Mouse (Mus musculus) neural tube, embryonic 13.5 days (tissue): ENCODE results near the gene Scarb1. TPM values are rescaled to one million over a fixed set of nuclear protein-coding genes. Genes with fewer than 3 reads are reported as not detected.

Experiments used
- ATAC-seq: fragments of 200-750 bp; cut with Nextera tagmentation; 2 replicates; pipeline ENCODE4 v1.8.0; 2017; ENCODE audit warnings: low read depth, mild to moderate bottlenecking, moderate TSS enrichment, moderate library complexity
- H3K27ac ChIP-seq: fragments of 300-500 bp; sonication (generic); replicated peaks from 2 replicates; pipeline ENCODE4 v1.5.1; 2015; ENCODE audit warnings: moderate library complexity, mild to moderate bottlenecking, inconsistent platforms
- H3K27me3 ChIP-seq: fragments of 300-500 bp; sonication (generic); 2 replicates; pipeline ENCODE4 v1.6.1; 2015; ENCODE audit warnings: mild to moderate bottlenecking, inconsistent platforms
- H3K36me3 ChIP-seq: fragments of 300-500 bp; sonication (generic); 2 replicates; pipeline ENCODE4 v1.6.1; 2015; ENCODE audit warnings: mild to moderate bottlenecking, inconsistent platforms
- H3K4me1 ChIP-seq: fragments of 300-500 bp; sonication (generic); replicated peaks from 2 replicates; pipeline ENCODE4 v1.6.1; 2015; ENCODE audit warnings: inconsistent platforms
- H3K4me2 ChIP-seq: fragments of 300-500 bp; sonication (generic); 2 replicates; pipeline ENCODE4 v1.6.1; 2015; ENCODE audit warnings: inconsistent platforms, mild to moderate bottlenecking, moderate library complexity
- H3K4me3 ChIP-seq: fragments of 300-500 bp; sonication (generic); 2 replicates; pipeline ENCODE4 v1.5.1; 2015; ENCODE audit warnings: mild to moderate bottlenecking, inconsistent platforms
- H3K9ac ChIP-seq: fragments of 300-500 bp; sonication (generic); 2 replicates; pipeline ENCODE4 v1.6.1; 2015; ENCODE audit warnings: moderate library complexity, mild to moderate bottlenecking, inconsistent platforms
- H3K9me3 ChIP-seq: fragments of 300-500 bp; sonication (generic); 2 replicates; pipeline ENCODE4 v1.6.1; 2016; ENCODE audit warnings: inconsistent platforms
- WGBS: fragments of 180-500 bp; shearing (Covaris S2); methylation state at CpG from one replicate; pipeline ENCODE4 v1.1.7; 2015; 5-methylcytosine and 5-hydroxymethylcytosine counted together
- polyA plus RNA-seq: library from polyadenylated mRNA; unstranded; fragments of >200 nt; fragmentation: Nextera tagmentation; extraction: Ambion mirVana; gene quantifications from 2 replicates; pipeline ENCODE4 v1.2.1, GENCODE M21; 2015

Scarb1 gene
- polyA plus RNA-seq, 1 experiment from 2014 or later: 28.8 TPM

GRCm38 (mm10) chr5:125358270-125358608 is 17.3 kb upstream of the Scarb1 start:
- 79% methylated on average over 5 of the region's 5 CpGs for WGBS

GRCm38 (mm10) chr5:125357543-125358269 is 16.8 kb upstream of the Scarb1 start:
- no peak for ATAC-seq
- no peak overlapping the region for H3K9ac ChIP-seq
- 86% methylated on average over 12 of the region's 12 CpGs for WGBS

More at GRCm38 (mm10) chr5:125358270-125358608, 17.3 kb upstream of the Scarb1 start:
- no peaks in the 10 kb centered on the region for H3K27me3 ChIP-seq
- H3K9ac ChIP-seq: no peak overlapping the region
- no peaks in the 10 kb centered on the region for H3K36me3 ChIP-seq
- H3K27ac ChIP-seq: no peak overlapping the region
- no peak overlapping the region for H3K4me3 ChIP-seq
- no peaks in the 10 kb centered on the region for H3K9me3 ChIP-seq
- H3K4me1 ChIP-seq: no peaks in the 10 kb centered on the region
- no peak for ATAC-seq
- H3K4me2 ChIP-seq: no peak overlapping the region

GRCm38 (mm10) chr5:125355650-125356049 is 14.8 kb upstream of the Scarb1 start:
- no peaks in the 10 kb centered on the region for H3K9me3 ChIP-seq
- no peaks in the 10 kb centered on the region for H3K27me3 ChIP-seq
- no peak overlapping the region for H3K27ac ChIP-seq
- WGBS: 53% methylated on average over 7 of the region's 7 CpGs
- no peak overlapping the region for H3K4me2 ChIP-seq
- no peaks in the 10 kb centered on the region for H3K36me3 ChIP-seq
- ATAC-seq: no peak
- H3K9ac ChIP-seq: no peak overlapping the region
- no peaks in the 10 kb centered on the region for H3K4me1 ChIP-seq
- no peak overlapping the region for H3K4me3 ChIP-seq

More at GRCm38 (mm10) chr5:125357543-125358269, 16.8 kb upstream of the Scarb1 start:
- H3K4me2 ChIP-seq: no peak overlapping the region
- H3K36me3 ChIP-seq: no peaks in the 10 kb centered on the region
- H3K4me3 ChIP-seq: no peak overlapping the region
- no peaks in the 10 kb centered on the region for H3K9me3 ChIP-seq
- no peaks in the 10 kb centered on the region for H3K27me3 ChIP-seq
- H3K4me1 ChIP-seq: no peaks in the 10 kb centered on the region
- no peak overlapping the region for H3K27ac ChIP-seq

DNA sequence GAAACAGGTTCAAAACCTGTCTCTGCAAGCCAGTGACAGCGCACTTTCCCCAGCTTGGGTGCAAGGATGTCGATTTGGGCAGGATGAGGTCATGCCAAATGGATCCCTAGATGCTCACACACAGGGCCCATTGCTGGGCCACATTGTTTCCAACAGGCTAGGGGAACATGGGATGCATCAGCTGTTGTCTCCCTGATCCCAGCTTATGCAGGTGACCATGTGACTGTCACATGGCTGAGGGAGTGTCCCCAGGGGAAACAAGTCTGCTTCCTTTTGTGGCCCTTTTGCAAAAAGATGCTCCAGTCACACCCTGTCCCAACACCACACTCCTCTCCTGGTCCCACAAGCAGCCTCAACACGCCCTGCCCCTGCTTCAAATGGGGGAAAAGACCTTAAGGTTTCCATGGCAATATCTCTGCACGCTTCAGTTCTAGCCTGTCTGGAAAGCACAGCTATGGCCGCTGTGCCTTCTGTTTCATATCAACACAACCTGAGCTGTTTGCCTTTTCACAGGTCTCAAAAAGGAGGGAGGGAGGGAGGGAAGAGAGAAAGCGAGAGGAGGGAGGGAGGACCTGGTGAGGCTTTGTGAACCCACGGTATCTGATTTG is 14.1 kb upstream of the Scarb1 start:
- H3K9me3 ChIP-seq: no peaks in the 10 kb centered on the region
- H3K4me1 ChIP-seq: no peaks in the 10 kb centered on the region
- H3K36me3 ChIP-seq: no peaks in the 10 kb centered on the region
- H3K27ac ChIP-seq: no peak overlapping the region
- ATAC-seq: peak; percentile 23; the same call in 1 of the 2 replicates
- no peaks in the 10 kb centered on the region for H3K27me3 ChIP-seq
- H3K4me2 ChIP-seq: no peak overlapping the region
- H3K9ac ChIP-seq: no peak overlapping the region
- H3K4me3 ChIP-seq: no peak overlapping the region
- 59% methylated on average over 7 of the region's 7 CpGs for WGBS

DNA sequence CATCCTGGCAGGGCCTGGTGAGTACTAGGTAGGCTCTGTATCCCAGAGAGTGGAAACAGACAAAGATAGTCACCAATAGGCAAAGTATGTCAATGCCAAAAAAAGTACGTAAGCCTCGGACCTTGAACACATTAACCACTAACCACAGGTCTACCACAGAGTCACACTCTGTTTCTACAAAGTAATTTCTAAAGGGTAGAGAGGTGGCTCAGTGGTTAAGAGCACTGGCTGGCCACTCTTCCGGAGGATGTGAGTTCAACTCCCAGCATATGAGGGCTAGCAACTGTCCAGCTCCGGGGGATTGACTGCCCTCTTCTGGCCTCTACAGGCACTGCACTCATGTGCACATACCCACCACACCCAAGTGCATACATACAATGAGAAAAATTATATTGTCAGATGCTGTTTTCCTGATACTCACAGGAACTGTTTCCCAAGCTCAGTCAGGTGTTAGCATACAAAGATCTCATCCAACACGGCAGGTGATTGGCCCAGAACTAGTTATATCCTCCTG is 11.9 kb upstream of the Scarb1 start:
- H3K9me3 ChIP-seq: no peaks in the 10 kb centered on the region
- ATAC-seq: no peak
- no peaks in the 10 kb centered on the region for H3K4me1 ChIP-seq
- H3K9ac ChIP-seq: no peak overlapping the region
- no peaks in the 10 kb centered on the region for H3K27me3 ChIP-seq
- WGBS: 94% methylated on average over 5 of the region's 5 CpGs
- no peaks in the 10 kb centered on the region for H3K36me3 ChIP-seq
- no peak overlapping the region for H3K4me3 ChIP-seq
- no peak overlapping the region for H3K27ac ChIP-seq
- no peak overlapping the region for H3K4me2 ChIP-seq

DNA sequence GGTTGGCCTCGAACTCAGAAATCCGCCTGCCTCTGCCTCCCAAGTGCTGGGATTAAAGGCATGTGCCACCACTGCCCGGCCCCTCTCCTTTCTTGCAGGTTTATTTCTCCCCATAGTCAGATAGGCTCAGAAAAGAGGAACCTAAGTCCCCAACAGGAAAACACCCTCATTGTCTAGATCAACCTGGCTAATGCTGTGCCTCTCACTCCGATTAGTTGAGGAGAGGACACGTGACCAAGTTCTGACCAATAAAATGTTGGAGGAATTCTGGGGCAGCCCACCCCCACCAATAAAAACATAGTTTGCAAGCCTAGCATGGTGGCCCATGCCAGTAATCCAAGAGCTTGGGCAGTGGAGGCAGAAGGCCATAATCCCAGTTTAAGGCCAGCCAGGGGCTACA is 11.0 kb upstream of the Scarb1 start:
- no peaks in the 10 kb centered on the region for H3K27me3 ChIP-seq
- H3K4me2 ChIP-seq: no peak overlapping the region
- H3K9me3 ChIP-seq: no peaks in the 10 kb centered on the region
- H3K36me3 ChIP-seq: no peaks in the 10 kb centered on the region
- H3K4me1 ChIP-seq: no peaks in the 10 kb centered on the region
- no peak for ATAC-seq
- H3K9ac ChIP-seq: no peak overlapping the region
- H3K4me3 ChIP-seq: no peak overlapping the region
- WGBS: 97% methylated on average over 5 of the region's 5 CpGs
- H3K27ac ChIP-seq: no peak overlapping the region

DNA sequence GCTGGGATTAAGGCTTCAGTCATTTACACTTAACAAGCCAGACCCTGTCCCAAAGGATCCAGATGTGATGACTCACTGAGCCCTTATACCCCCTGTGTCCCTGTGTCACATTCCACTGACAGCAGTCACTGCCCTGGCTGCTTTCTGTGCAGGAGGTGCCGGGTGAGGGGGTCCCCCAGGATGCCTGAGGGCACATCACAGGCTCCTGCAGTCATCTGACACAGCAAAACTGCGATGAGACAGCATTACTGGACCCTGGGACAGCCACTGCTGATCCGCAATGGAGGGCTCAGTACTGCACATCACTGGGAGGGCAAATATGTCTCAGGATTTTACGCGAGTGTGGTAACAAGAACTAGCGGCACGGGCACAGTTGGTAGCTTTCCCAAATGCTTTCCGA is 10.2 kb upstream of the Scarb1 start:
- Histone ChIP-seq H3K27me3 (no peaks in the 10 kb centered on the region), H3K27ac (no peak overlapping the region), H3K4me1 (no peaks in the 10 kb centered on the region), H3K4me3 (no peak overlapping the region), H3K36me3 (no peaks in the 10 kb centered on the region), H3K9me3 (no peaks in the 10 kb centered on the region), H3K9ac (no peak overlapping the region), H3K4me2 (no peak overlapping the region)
- WGBS: 77% methylated on average over 8 of the region's 8 CpGs
- ATAC-seq: no peak

DNA sequence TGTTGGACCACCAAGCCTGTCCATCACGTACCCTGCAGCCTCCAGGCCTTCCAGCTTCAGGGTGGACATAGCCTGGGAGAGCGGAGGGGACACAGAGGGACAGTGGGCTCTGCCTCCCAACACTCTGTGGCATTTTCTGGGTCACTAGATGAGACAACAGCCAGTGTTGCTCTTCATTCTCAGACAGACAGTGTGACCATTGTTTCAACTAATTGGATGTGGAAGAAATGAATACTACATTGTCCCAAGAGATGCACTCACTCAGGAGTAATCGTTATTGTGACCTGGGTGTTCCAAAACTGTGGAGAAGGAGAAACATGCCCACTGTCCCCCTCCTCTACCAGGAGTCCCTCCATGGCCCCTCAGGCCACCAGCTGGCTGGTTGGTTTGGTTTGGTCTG is 8.5 kb upstream of the Scarb1 start:
- Histone ChIP-seq H3K27me3 (no peaks in the 10 kb centered on the region), H3K4me3 (no peak overlapping the region), H3K36me3 (no peaks in the 10 kb centered on the region), H3K9ac (no peak overlapping the region), H3K4me1 (no peaks in the 10 kb centered on the region), H3K9me3 (no peaks in the 10 kb centered on the region), H3K27ac (no peak overlapping the region), H3K4me2 (no peak overlapping the region)
- ATAC-seq: no peak
- WGBS: 82% methylated on average over 3 of the region's 3 CpGs

- 41% methylated on average over 8 of the region's 8 CpGs for WGBS
- no peaks in the 10 kb centered on the region for H3K27me3 ChIP-seq
Measured at GRCm38 (mm10) chr5:125348487-125348886, 7.6 kb upstream of the Scarb1 start.

GRCm38 (mm10) chr5:125348067-125348466 is 7.2 kb upstream of the Scarb1 start:
- ATAC-seq: no peak
- Histone ChIP-seq H3K4me2 (no peak overlapping the region), H3K4me1 (no peaks in the 10 kb centered on the region), H3K9me3 (no peaks in the 10 kb centered on the region), H3K27ac (no peak overlapping the region), H3K36me3 (no peaks in the 10 kb centered on the region), H3K9ac (no peak overlapping the region), H3K27me3 (no peaks in the 10 kb centered on the region), H3K4me3 (no peak overlapping the region)
- 76% methylated on average over 7 of the region's 7 CpGs for WGBS

More at GRCm38 (mm10) chr5:125348487-125348886, 7.6 kb upstream of the Scarb1 start:
- H3K9ac ChIP-seq: no peak overlapping the region
- H3K4me2 ChIP-seq: no peak overlapping the region
- H3K27ac ChIP-seq: no peak overlapping the region
- no peak overlapping the region for H3K4me3 ChIP-seq
- H3K36me3 ChIP-seq: no peaks in the 10 kb centered on the region
- ATAC-seq: no peak
- no peaks in the 10 kb centered on the region for H3K4me1 ChIP-seq
- no peaks in the 10 kb centered on the region for H3K9me3 ChIP-seq

DNA sequence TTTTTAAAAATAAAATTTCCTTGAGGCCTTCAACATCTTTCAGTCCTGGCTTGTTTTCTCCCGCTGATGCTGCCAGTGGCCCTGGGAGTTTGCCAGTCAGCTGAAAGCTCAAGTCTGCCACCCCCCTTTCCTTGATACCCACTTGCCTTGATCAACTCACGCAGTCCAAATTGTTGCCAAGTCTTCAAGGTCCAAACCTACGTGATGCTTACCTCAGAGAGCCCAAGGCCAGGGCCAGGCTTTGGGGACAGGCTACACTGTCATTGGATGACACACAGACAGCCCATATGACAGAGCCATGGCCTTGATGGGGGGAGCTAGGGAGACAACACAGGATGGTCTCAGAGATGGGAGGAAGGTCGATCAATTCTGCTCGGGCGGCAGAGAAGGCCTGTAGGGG is 3.4 kb upstream of the Scarb1 start:
- Histone ChIP-seq H3K4me3 (no peak overlapping the region), H3K36me3 (no peaks in the 10 kb centered on the region), H3K9ac (no peak overlapping the region), H3K27ac (no peak overlapping the region), H3K27me3 (peaks cover 19% of the 10 kb centered on the region), H3K4me1 (peaks cover 23% of the 10 kb centered on the region), H3K9me3 (no peaks in the 10 kb centered on the region), H3K4me2 (no peak overlapping the region)
- ATAC-seq: no peak
- 94% methylated on average over 6 of the region's 6 CpGs for WGBS

DNA sequence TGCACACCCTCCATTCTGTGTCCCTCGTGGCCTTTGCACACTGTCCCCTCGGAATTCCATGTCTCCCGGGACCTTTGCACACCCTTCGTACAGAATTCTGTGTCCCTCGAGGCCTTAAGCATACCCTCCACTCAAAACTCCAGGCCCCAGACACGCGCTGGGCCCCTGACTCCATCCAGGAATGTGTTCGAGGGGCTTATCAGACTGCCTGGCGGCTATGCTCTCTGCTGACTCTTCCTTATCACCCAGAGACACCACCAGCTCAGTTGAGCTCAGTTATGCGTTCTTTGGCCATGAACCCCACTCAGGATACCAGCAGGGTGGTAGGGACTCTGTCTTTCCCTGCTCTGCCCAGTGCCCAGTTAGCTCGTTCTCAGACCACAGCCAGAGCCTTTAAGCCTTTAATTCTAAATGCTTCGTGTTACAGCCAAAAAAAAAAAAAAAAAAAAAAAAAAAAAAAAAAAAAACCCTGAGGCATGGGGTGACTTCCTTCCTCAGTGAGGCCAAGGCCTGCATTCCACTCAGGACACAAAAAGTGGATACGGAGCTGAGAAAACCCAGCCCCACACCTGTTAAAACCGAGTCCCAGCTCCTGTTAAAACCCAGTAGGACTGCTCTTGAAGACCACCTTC is 681 bp upstream of the Scarb1 start:
- no peaks in the 10 kb centered on the region for H3K36me3 ChIP-seq
- H3K9ac ChIP-seq: peak overlapping the region; percentile 75; the same call in 1 of the 2 replicates
- 58% methylated on average over 14 of the region's 14 CpGs for WGBS
- ATAC-seq: no peak
- no peak overlapping the region for H3K27ac ChIP-seq
- H3K9me3 ChIP-seq: no peaks in the 10 kb centered on the region
- peak overlapping the region; percentile 72 for H3K4me3 ChIP-seq
- peak overlapping the region; percentile 84 for H3K4me2 ChIP-seq
- peaks cover 23% of the 10 kb centered on the region for H3K27me3 ChIP-seq
- H3K4me1 ChIP-seq: peaks cover 27% of the 10 kb centered on the region
